Mouse (Mus musculus): Measurements from ENCODE around the gene Abcc9. TPM values are rescaled to one million over a fixed set of nuclear protein-coding genes. Genes with fewer than 3 reads are reported as not detected.
"Not testable (repeated sequence)": the region's sequence is repeated elsewhere in the genome, so short reads cannot be mapped to it uniquely, and the experiment has no call there.

Gene Abcc9
- total RNA-seq, 2 experiments from 2014 or later: 13.3 to 14.0 TPM

DNA sequence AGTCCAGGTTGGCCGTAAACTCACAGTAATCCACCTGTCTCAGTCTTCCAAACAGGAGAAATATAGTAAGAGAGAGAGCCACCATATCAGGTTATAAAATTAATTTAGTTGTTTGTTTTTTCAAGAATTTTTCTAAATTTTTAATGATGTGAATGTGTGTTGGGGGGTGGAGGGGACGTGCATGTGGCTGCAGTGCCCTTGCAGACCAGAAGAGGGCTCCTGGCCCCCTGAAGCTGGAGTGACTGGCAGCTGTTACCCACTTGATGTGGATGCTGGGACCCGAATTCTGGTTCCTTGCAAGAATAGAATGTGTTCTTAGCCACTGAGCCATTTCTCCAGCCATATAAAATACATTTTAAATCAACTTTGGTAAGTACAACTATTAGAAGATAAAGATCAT is 4.6 kb upstream of the Abcc9 start:
- no peak for DNase-seq (ENCODE audit: low spot score in 2 of 2)

DNA sequence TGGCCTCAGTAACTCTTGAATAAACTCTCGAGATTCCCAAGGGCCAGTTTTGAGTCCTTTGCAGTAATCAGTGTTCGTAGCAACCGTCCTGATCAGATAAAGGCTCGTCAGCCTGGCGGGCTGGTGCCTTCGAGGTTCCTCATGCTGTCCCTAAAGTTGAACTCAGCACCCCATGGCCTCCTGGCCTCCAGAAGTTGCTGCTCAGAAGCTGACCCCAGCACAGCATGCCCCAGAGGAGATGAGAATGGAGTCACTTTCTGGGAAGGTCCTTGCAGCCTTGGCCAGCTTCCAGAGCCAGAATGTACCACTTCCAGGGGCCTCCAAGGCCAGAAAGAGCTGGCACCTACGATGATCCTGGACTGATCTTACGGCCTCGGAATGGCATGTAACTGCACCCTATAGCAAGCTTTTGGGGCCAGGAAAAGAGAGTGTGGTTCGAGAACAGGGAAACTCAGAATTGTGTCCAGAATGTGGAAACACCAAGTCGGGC is 1.4 kb upstream of the Abcc9 start:
- DNase-seq (ENCODE audit: low spot score in 2 of 2): no peak

DNA sequence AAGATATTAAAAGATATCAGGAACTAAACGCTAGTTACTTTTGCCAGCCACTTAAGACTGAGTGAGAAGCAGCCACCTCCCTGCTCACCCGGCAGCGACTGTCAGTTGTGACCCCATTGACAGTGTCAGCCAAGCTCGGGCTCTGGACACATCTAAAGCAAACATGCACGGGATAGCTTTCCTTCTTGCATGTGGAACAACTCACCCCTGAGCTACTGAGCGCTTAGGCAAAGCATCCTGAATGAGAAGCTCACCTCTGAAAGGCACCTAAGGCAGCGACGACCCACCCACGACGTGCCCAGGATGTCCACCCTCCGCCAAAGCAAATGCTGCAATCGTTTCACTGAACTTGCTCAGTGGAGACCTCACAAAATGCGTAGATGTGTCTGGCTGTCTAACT is 954 bp downstream of the Abcc9 start:
- no peak for DNase-seq (ENCODE audit: low spot score in 2 of 2)

DNA sequence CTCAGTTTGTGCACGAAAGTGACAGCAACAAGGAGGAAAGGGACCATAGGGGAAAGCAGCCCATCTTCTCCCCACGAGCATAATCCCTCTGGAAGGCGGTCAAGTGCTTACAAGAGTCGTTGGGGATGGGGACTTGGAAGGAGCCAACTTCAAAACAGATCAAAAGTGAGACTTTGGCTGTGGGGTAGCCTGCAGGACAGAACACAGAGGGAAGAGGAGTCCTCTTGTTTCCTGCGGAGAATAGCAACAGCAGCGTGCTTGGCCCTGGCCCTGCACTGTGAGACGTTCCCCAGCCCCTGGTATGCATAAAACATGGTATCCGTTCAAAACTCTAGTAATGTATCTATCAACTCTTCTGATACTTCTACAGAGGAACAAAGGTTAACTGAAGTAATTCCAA is 1.4 kb downstream of the Abcc9 start:
- no peak for DNase-seq (ENCODE audit: low spot score in 2 of 2)

DNA sequence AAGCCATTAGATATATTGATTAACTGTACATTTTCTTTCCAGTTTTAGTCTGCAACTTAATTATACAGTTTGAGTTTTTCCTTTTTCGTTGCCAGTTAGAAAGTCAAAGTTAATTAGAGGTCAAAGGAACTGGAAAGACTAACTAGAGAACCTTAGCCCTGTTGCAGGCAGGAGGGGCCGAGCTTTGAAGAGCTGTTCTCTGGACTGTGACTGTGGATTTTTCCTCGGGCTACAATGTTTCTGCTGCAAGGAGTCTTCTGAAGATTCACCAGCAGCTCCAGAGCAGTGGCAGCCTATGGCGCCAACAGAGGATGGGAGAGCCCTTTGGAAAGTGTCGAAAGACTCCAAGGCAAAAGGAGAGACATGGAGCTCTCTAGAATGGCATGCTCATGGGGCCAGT is 10.0 kb downstream of the Abcc9 start:
- DNase-seq (ENCODE audit: low spot score in 2 of 2): no peak

DNA sequence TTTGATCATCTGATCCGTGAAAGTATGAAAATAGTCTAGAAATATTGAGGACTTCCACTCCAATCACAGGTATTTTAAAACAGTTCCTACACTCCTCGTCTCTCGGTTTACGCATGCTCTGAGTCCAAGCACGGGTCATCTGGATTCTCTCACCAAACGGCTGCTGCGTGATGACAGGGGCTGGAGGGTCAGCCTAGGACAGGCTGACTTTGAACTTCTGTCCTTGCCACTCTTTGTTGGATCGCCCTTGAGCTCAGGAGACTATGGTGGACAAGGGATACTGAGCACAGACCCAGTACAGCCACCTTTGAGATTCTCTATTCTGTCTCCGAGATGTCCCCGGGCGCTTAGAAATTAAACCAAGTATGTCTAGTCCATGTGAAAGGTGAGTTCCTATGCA is 12.4 kb downstream of the Abcc9 start:
- no peak for DNase-seq (ENCODE audit: low spot score in 2 of 2)

DNA sequence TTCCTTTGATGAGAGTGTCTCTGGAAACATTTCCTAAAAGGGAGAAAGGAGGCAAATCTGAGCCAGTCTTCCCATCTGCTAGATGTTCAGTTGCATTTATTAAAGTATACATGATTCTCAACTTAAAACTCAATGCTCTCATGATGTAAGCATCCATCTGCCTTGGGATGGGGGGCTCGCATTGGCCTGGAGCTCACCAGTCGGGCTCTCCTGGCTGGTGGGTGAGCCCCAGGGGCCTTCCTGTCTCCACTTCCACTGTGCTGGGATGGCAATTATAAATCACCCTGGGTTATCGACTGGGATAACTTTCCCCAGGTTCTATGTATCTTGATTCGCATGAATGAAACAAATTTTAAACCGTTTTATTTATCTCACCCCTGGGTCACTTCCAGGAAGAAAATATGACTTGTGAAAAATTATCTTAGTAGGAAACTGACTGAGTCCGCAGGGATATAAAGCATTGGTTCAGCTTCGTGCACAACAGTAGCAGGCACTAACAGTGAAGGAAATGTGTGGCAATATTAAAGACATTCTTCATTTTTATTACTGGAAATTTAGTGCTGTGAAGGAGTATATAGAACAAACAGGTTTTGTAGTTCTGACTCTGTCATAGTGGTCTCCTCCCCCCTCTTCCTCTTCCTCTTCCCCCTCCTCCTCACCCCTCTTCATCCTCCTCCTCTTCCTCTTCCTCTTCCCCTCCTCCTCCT is 19.0 kb downstream of the Abcc9 start:
- DNase-seq (ENCODE audit: low spot score in 2 of 2): no peak

DNA sequence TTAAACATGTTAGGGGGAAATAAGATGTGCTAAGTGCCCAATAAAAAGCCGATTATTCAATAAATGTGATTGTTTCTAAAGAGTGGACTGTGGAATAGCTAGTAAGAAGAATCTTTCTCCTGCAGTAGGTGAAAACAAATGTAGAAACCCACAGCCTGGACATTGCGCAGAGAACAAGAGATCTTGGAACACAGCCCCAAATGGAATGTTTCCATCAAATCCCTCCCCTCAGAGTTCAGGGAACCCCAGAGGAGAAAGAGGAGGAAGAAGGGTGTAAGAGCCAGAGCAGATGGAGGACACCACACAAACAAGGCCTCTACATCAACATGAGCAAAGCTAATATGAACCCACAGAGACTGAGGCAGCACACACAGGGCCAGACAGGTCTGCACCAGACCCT is 32.1 kb downstream of the Abcc9 start:
- no peak for DNase-seq (ENCODE audit: low spot score in 2 of 2)

DNA sequence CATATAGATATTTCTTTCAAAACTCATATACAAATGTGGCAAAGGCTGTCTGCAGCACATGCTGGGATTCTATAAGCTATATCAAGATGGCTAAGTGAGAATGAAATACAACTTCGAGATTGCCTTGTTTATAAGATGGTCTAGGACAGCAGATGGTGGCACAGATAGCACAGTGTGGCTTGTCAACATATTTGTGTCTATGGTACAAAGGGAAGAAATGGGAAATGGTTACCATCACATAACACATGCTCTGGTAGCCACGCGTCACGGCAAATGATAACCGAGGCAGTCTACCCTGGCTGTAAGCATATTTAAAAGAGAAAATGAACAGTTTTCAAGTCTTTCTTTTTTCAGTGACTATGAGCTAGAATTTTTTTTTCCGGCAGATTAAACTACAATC is 32.8 kb downstream of the Abcc9 start:
- DNase-seq (ENCODE audit: low spot score in 2 of 2): no peak

DNA sequence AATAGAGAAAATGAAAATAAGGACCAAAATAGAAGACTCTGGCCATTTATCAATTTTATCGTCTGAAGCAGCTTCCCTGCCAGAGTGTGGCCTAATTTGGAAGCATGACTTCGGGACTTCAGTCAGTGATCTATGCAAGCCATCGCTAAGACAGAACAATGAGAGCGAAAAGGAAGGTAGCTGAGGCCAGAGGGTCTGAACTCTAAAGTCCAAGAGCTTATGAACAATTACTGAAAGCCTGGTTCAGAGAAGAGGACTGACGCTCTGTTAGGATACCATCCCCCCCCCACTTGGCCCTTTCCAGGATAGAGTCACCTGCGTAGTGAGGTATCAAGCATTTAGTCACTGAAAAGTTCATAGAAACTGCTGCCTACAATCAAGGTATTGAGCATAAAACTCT is 33.3 kb downstream of the Abcc9 start:
- DNase-seq (ENCODE audit: low spot score in 2 of 2): no peak

DNA sequence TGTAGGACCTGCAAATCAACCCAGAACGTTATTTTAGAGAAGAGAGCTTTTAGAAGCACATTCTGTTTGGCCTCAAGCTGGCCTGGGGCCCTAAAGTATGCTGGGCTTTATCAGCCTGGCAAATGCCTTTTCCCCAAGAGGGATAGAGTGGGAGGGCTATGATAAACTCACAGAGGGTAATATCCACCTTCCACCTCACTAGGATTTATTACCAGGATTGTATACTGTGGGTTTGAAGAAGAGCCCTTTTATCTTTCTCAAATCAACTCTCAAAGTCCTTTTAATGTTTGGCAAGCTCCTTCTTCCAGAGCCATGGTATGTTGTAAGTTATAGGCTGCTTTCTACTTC is 33.7 kb downstream of the Abcc9 start:
- no peak for DNase-seq (ENCODE audit: low spot score in 2 of 2)

DNA sequence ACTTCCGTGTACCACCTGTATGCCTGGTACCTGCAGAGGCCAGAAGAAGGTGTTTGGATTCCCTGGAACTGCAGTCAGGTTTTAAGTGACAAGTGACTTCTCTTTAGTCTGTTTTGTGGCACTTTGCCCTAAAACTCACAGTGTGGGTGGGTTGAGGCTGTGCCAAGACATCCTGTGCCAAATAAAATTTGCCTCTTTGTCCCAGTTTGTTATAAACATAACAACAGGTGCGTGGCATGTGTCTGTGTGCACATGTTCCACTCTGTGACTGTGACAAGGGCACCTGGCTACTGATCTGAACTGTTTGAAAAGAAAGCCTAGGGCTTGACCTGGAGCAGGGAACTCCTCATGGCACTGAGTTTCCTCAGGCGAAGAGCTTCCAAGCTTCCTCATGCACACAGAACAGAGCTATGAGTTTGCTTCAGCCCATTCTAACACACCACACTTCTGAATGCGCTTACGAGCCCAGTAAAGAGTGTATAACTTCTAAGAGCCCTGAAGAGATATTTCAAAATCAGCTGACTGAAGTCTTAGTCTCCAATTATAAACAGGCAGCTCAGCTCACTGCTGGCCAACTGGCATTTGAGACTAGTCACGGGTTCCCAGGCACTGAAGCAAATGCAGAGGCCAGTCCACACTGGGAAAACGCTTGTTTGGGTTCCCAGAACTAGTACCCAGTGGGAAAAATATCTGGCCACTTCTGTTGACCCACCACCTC is 34.3 kb downstream of the Abcc9 start:
- DNase-seq (ENCODE audit: low spot score in 2 of 2): peak in 1 of 2 experiments; percentile 23

DNA sequence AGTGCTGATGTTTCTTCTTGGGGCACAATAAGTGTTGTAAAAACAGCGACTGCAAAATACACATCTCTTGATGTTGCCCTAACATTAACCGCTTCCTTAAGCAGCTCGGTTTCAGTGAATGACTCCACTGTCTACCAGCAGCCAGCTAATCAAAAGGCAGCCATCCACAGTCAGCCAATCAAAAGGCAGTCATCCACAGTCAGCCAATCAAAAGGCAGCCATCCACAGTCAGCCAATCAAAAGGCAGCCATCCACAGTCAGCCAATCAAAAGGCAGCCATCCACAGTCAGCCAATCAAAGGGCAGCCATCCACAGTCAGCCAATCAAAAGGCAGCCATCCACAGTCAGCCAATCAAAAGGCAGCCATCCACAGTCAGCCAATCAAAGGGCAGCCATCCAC is 40.1 kb downstream of the Abcc9 start:
- not testable (repeated sequence) for DNase-seq (ENCODE audit: low spot score in 2 of 2)

DNA sequence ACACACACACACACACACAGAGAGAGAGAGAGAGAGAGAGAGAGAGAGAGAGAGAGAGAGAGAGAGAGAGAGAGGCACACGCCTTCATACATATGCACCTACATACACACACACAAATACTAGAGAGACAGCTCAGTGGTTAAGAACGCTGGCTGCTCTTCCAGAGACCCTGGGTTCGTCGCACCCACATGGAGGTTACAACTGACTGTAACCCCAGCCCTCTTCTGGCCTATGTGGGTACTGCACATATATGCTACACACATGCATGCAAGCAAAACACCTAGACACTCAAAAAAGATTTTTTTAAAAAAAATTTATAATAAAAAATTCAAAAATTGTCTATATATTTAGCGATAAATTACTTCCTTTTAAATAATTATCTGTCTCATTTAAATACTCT is 43.1 kb downstream of the Abcc9 start:
- peak in 1 of 2 experiments; percentile 8 for DNase-seq (ENCODE audit: low spot score in 2 of 2)

DNA sequence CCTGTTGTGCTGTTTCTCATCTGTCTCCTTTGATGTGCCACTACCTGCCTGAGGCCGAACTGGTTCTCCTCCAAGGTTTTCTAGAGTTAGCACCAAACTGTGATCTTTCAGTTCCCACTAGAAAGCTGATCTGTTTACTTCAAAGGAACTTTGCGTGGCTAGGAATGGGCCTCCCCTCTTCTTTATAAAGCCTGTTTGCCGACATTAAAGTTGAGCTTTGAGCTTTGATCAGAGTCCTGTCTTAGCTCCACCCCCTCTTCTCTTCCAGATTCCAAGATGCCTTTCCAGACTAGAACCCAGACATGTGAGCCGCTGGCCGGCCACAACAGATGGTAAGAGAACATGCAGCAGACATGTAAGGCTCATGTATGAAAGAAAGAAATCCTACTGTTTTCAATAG is 47.6 kb downstream of the Abcc9 start:
- no peak for DNase-seq (ENCODE audit: low spot score in 2 of 2)

DNA sequence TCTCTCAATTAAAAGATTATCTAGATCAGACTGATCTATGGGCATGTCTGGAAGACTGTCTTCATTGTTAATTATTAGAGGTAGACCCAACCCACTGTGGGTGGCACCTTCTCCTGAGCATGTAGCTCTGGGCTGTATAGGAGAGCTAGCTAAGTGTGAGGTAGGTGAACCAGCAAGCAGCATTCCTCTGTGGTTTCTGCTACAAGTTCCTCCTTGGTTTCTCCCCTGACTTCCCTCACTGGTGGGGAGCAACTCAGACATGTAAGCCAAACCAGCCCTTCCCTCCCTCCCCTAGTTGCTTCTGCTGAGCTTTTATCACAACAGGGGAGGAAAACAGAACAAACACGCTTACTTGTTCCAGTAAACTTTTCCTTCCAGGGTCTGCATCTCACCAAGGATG is 49.9 kb downstream of the Abcc9 start:
- DNase-seq (ENCODE audit: low spot score in 2 of 2): no peak

DNA sequence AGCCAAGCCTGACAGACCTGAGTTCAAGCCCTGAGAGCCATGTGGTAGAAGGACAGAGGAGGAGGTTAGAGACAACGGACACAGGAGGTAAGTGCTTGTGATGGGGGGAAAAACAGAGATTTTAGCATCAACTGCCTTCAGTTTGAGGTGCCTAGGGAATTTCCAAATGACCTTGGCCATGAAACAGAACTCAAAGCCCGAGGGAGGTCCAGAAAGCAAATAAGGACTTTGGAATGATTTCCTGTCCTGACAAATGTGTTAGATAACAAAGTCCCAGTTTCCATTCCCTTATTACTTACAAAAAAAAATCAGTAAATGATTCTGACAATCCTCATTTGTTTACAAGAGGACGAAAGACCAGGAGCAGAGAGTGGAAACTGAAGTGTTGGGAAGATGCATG is 52.8 kb downstream of the Abcc9 start:
- DNase-seq (ENCODE audit: low spot score in 2 of 2): no peak

DNA sequence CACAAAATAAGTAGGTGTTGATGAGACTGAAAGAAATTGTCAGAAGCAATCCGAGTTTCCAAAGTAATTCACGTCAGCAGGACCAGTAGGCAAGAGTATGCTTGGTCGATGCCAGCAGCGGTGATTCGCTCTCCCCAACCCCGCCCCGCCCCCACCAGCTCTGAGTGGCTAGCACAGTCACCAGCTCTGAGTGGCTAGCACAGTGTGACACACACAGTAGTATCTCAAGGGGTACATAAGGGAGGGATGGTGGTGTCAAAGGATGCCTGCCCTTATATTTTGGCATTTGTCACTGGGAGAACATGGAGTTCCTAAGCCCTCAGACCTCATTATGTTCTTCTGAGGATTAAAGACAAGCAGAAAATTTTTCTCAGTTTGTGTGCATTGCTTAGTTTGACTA is 56.6 kb downstream of the Abcc9 start:
- DNase-seq (ENCODE audit: low spot score in 2 of 2): no peak

DNA sequence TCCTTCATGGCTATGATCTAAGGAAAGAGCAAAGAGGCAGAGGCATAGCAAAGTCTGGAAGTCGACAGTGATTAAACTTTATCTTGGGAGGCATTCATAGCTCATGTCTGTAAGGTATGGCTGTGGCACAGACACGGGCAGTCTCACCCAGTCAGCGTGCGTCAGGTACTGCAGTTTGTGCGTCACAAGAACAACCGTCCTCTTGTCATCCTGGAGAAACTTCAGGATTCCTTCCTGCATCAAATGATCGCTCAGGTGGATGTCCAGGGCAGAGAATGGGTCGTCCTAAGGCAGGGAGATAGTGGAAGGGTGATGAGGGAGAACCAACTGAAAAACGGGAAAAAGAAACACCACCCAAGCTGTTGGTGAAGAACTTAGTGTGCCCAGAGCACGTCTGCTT is 62.8 kb downstream of the Abcc9 start:
- DNase-seq (ENCODE audit: low spot score in 2 of 2): no peak

DNA sequence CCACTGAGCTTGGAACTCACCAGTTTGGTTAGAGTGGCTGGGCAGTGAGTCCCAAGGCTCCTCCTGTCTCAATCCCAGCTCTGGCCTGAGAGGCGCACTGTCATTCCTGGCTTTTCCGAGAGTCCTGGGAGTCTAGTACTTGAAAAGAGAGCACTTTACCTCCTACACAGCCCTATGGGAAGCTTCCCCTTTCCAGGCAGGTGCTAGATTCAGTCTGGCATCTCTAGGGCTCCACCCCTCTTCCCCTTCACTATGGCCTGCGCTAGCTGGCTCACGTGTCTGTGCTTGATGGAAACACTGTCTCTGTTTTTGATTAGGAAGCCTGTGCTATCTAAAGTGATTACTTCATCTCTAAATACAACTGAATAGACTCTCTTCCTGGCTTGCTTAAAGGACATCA is 66.5 kb downstream of the Abcc9 start:
- DNase-seq (ENCODE audit: low spot score in 2 of 2): no peak

DNA sequence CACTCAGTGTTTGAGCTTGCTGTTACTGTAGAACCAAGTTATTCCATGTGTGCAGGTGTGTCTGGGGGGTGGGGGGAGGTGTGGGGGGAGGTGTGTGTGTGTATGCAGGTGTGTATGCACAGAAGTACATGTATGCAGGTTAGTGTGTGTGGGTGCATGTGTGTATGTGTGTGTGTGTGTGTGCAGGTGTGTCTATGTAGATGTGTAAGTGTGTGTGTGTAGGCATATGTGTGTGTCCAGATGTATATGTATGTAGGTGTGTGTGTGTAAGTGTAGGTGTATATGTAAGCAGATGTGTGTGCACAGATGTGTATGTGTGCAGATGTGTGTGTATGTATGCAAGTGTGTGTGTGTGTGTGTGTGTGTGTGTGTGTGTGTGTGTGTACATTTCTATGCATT is 66.9 kb downstream of the Abcc9 start:
- DNase-seq (ENCODE audit: low spot score in 2 of 2): no peak

DNA sequence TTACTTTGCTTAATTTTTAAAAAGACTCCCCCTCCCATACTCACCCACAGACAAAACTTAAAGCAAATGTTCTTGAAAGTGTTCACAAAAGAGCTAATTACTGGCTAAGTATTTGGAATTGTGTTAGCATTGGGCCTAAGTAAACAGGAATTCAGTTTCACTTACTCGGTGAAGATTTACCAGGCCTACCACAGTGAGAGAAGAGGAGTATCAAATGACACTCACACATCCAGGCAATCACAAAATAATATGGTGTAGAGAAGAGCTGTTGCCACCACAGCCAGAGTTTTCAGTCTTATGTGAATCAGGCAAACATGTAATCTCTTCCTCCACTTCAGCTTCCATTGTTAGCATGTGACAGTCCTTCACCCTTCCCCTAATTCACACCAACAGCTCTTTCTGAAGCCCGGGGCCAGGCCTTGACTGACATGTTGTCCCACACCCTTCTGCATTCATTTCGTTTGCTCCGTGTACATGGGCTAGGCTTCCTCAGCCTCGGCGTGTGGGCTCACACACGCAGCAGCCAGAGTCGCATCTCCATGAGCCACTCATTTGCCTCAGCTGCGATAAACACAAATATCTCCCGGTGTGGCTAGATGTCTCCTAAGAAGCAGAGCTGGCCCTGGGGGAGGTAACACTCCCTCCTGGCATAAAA is 67.5 kb downstream of the Abcc9 start:
- no peak for DNase-seq (ENCODE audit: low spot score in 2 of 2)

Measured in adrenal gland, adult 18-20 months (tissue).